Mouse (Mus musculus): ENCODE results near the gene Vstm2l. TPM values are rescaled to one million over a fixed set of nuclear protein-coding genes. Genes with fewer than 3 reads are reported as not detected.
A peak's percentile ranks its signal among the peaks of the same experiment; 100 is the strongest.

Gene Vstm2l
- polyA plus RNA-seq, 1 experiment from 2014 or later, result 0.49 TPM

DNA sequence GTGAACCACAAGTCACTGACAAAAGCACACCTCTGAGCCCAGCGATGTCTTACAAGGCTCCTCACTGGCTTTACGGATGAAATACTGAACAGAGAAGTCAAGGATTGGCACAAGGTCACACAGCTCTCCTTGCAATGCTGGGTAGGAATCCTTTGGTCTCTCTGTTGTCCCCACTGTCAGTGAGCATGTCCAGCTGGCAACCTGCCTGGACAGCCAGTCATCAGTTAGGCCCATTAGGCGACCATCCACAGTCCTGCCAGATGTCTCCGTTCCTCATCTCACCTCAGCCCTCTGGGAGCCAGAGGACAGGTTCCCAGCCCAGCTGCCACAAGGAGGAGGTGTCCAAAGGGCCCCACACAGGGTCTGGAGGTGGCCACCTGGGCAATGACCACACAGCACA lies 17.3 kb upstream of the Vstm2l start:
- H3K27me3 ChIP-seq, result peaks cover 9% of the 10 kb centered on the region
- no peak for ATAC-seq (ENCODE audit: insufficient number of reproducible peaks, insufficient read depth, low FRiP score, low TSS enrichment, low read depth)
- no peaks in the 10 kb centered on the region for H3K4me1 ChIP-seq
- H3K4me2 ChIP-seq, result no peak overlapping the region
- 77% methylated on average over 4 of the region's 4 CpGs for WGBS
- H3K27ac ChIP-seq, result no peak overlapping the region
- no peaks in the 10 kb centered on the region for H3K9me3 ChIP-seq
- H3K9ac ChIP-seq, result no peak overlapping the region
- H3K36me3 ChIP-seq, result no peaks in the 10 kb centered on the region
- H3K4me3 ChIP-seq, result no peak overlapping the region

DNA sequence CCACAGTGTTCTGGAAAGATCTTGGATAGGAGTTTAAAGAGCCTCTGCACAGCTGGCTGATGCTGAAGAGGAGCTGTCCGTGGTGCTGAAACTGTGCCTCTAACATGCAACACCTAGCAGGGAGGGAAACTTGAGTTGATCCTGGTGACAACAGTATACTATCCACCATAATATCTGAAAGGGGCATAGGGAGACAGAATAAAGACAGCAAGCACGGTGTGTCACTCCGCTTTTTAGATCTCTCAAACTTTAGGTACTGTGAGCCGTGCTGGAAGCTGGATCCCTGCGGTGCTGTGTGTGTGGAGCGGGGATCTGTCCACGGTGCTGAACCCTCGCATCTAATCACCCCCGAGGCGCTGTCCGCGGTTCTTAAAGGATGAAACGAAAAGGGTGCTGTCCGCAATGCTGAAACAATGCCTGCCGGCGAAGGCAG lies 1.2 kb upstream of the Vstm2l start:
- Histone ChIP-seq H3K4me3 (no peak overlapping the region), H3K9ac (no peak overlapping the region), H3K27ac (no peak overlapping the region), H3K27me3 (peaks cover 53% of the 10 kb centered on the region), H3K9me3 (no peaks in the 10 kb centered on the region), H3K4me2 (no peak overlapping the region), H3K4me1 (peaks cover 9% of the 10 kb centered on the region), H3K36me3 (no peaks in the 10 kb centered on the region)
- peak; percentile 39; the same call in 1 of the 2 replicates for ATAC-seq (ENCODE audit: insufficient number of reproducible peaks, insufficient read depth, low FRiP score, low TSS enrichment, low read depth)
- 1% methylated on average over 16 of the region's 16 CpGs for WGBS

DNA sequence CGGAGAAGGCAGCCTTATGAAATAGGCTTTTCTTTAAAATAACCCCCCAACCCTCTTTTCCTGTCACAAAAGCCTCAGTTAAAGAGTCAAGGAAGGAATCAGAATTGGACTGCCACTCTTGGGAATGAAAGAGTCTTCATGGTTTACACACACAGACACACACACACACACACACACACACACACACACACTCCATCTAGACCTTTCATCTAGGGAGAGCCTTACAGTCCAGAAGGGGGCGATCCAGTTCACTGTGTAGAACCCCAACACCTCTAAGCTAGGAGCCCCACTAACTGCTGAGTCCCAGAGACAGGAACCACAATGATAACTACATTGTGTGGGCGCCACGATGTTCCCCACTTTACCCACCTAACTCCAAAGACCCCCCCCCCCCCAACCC lies 748 bp upstream of the Vstm2l start:
- Histone ChIP-seq H3K36me3 (no peaks in the 10 kb centered on the region), H3K4me3 (no peak overlapping the region), H3K27me3 (peaks cover 57% of the 10 kb centered on the region), H3K4me2 (no peak overlapping the region), H3K4me1 (peaks cover 9% of the 10 kb centered on the region), H3K9me3 (no peaks in the 10 kb centered on the region), H3K27ac (no peak overlapping the region), H3K9ac (no peak overlapping the region)
- 0% methylated on average over 4 of the region's 4 CpGs for WGBS
- no peak for ATAC-seq (ENCODE audit: insufficient number of reproducible peaks, insufficient read depth, low FRiP score, low TSS enrichment, low read depth)

DNA sequence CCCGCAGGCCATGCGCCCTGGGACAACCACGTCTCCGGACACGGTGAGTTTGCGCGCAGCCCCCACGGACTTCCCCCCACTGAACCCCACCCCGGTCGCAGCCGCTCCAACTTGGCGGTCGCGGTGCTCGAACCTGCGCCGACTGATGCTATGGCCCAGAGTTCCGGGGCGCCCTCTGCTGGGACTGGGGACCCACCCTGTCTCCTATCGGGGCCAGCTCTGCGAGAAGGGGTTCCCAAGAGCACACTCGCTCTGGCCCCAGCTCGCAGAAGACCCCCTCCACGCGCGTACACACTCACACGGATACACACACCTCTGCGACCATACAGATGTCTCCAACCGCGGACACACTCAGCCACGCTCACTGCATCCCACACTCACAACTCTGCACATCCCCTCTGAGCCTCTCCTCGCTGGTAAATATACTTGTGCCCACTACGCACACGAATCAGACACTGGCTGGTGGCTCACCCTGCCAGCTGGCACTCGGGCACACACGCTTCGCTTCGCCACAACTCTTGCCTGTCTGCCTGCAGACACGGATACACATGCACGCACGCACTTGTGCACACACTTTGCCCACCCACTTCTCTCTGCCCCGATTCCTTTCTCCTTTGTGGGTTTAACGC lies 550 bp downstream of the Vstm2l start:
- WGBS, result 46% methylated on average over 32 of the region's 43 CpGs
- H3K4me3 ChIP-seq, result peak overlapping the region; percentile 43
- H3K27me3 ChIP-seq, result peaks cover 67% of the 10 kb centered on the region
- H3K4me1 ChIP-seq, result peaks cover 9% of the 10 kb centered on the region
- no peaks in the 10 kb centered on the region for H3K9me3 ChIP-seq
- H3K9ac ChIP-seq, result no peak overlapping the region
- no peak for ATAC-seq (ENCODE audit: insufficient number of reproducible peaks, insufficient read depth, low FRiP score, low TSS enrichment, low read depth)
- peak overlapping the region; percentile 63 for H3K4me2 ChIP-seq
- H3K27ac ChIP-seq, result no peak overlapping the region
- no peaks in the 10 kb centered on the region for H3K36me3 ChIP-seq

DNA sequence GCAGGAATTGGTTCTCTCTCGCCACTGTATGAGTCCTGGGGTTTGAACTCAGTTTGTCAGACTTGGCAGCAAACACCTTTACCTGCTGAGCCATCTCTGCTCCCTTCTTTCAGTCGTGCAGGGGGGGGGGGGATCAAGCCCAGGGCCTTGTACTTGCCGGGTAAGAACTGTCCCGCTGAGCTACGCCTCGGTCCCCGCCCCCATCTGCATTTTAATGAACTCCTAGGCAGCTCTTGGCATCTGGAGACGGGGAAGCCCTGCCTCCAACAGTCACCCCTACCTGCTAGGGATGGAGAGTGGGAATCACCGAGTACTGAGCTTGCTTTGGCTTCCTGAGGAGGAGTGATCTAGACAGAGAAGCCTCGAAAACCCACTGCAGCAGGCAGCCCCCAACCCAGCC lies 4.1 kb downstream of the Vstm2l start:
- H3K9me3 ChIP-seq, result no peaks in the 10 kb centered on the region
- no peak overlapping the region for H3K4me2 ChIP-seq
- no peak overlapping the region for H3K9ac ChIP-seq
- WGBS, result 9% methylated on average over 10 of the region's 10 CpGs
- peaks cover 16% of the 10 kb centered on the region for H3K4me1 ChIP-seq
- H3K4me3 ChIP-seq, result no peak overlapping the region
- ATAC-seq (ENCODE audit: insufficient number of reproducible peaks, insufficient read depth, low FRiP score, low TSS enrichment, low read depth), result no peak
- H3K27me3 ChIP-seq, result peaks cover 77% of the 10 kb centered on the region
- H3K27ac ChIP-seq, result no peak overlapping the region
- no peaks in the 10 kb centered on the region for H3K36me3 ChIP-seq

DNA sequence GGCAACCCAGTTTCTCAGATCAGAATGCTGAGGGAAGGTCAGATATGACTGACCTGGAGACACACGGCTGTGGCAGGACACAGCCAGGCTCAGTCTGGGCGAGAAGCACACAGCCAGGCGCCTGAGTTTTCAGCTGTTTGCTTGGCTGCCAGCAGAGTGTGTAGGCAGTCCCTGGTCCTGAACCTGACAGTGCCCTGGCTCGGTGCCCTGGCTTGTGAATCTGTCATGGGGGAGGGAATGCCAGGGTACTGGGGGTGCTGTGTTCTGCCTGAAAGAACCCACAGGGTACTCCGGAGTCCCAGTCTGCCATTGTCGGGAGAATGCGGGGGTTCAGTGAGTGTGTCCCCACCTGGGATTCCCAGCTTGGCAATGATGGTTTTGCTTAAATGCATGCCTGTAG lies 7.1 kb downstream of the Vstm2l start:
- Histone ChIP-seq H3K4me1 (peaks cover 12% of the 10 kb centered on the region), H3K27ac (no peak overlapping the region), H3K36me3 (no peaks in the 10 kb centered on the region), H3K4me3 (no peak overlapping the region), H3K27me3 (peaks cover 61% of the 10 kb centered on the region), H3K9me3 (no peaks in the 10 kb centered on the region), H3K9ac (no peak overlapping the region), H3K4me2 (no peak overlapping the region)
- 64% methylated on average over 7 of the region's 7 CpGs for WGBS
- ATAC-seq (ENCODE audit: insufficient number of reproducible peaks, insufficient read depth, low FRiP score, low TSS enrichment, low read depth), result no peak

DNA sequence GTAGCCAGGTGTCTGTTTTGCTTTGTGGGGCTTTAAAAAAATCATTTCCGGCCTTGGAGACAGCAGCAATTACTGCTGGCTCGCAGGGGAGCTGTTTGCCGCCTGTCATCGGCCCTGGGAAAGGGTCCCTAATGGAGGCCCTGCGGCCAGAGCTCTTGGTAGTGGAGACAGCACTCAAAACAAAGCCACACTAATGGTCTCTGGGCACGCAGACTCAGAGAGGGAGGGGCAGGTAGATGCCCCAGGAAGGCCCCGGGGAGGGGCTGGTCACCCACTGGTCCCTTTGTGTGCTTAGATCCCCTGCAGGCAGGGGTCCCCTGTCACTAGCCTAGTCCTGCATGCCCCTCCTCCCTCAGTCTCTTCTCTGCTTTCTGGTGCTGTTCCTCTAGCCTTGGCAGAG lies 9.0 kb downstream of the Vstm2l start:
- Histone ChIP-seq H3K27me3 (peaks cover 56% of the 10 kb centered on the region), H3K4me2 (no peak overlapping the region), H3K9ac (peak overlapping the region; percentile 27; the same call in 1 of the 2 replicates), H3K4me3 (no peak overlapping the region), H3K27ac (no peak overlapping the region), H3K36me3 (no peaks in the 10 kb centered on the region), H3K4me1 (peaks cover 24% of the 10 kb centered on the region), H3K9me3 (no peaks in the 10 kb centered on the region)
- no peak for ATAC-seq (ENCODE audit: insufficient number of reproducible peaks, insufficient read depth, low FRiP score, low TSS enrichment, low read depth)
- 5% methylated on average over 7 of the region's 7 CpGs for WGBS

DNA sequence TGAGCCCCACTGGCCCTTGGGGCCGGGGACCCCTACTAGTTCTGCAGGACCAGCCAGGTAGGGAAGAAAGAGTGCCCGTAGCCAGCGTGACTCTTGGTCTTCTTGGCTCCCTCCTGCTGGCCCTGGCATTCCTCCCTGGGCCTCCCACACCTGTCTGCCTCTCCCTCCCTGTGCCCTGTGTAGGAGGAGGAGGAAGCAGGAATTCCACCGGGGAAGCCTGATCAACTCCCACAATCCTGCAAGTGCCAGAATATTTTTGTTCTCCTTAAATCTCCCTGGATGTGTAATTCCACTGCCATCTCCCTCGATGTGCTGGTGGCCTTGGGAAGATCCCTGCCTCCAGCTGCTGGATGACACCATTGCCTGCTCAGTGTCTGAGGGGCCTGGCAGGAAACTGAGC lies 10.1 kb downstream of the Vstm2l start:
- no peak overlapping the region for H3K9ac ChIP-seq
- WGBS, result 61% methylated on average over 5 of the region's 5 CpGs
- no peaks in the 10 kb centered on the region for H3K9me3 ChIP-seq
- H3K4me1 ChIP-seq, result peaks cover 25% of the 10 kb centered on the region
- H3K4me3 ChIP-seq, result no peak overlapping the region
- peaks cover 46% of the 10 kb centered on the region for H3K27me3 ChIP-seq
- H3K36me3 ChIP-seq, result no peaks in the 10 kb centered on the region
- no peak overlapping the region for H3K4me2 ChIP-seq
- no peak overlapping the region for H3K27ac ChIP-seq
- no peak for ATAC-seq (ENCODE audit: insufficient number of reproducible peaks, insufficient read depth, low FRiP score, low TSS enrichment, low read depth)

DNA sequence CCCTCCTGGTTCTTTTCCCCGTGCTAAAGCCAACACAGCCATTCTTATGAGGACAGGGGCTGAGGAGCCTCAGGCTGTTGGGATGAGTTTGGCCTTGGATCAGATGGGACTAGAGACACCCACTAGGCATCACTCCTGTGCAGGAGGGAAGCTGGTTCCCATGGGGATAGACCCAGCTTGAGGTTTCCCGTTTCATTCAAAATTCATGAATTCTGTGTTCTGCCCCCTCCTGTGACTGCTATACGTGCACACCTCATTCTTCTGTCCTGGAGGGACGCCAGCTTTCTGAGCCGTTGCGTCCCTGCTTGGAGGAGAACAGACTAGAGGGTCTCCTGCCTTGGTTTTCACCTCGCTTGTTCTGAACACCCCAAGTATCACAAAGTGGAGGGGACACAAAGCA lies 12.0 kb downstream of the Vstm2l start:
- H3K27me3 ChIP-seq, result peaks cover 38% of the 10 kb centered on the region
- 55% methylated on average over 7 of the region's 7 CpGs for WGBS
- H3K4me3 ChIP-seq, result no peak overlapping the region
- H3K36me3 ChIP-seq, result no peaks in the 10 kb centered on the region
- no peaks in the 10 kb centered on the region for H3K9me3 ChIP-seq
- H3K27ac ChIP-seq, result no peak overlapping the region
- no peak for ATAC-seq (ENCODE audit: insufficient number of reproducible peaks, insufficient read depth, low FRiP score, low TSS enrichment, low read depth)
- no peak overlapping the region for H3K9ac ChIP-seq
- H3K4me2 ChIP-seq, result no peak overlapping the region
- H3K4me1 ChIP-seq, result peaks cover 25% of the 10 kb centered on the region

DNA sequence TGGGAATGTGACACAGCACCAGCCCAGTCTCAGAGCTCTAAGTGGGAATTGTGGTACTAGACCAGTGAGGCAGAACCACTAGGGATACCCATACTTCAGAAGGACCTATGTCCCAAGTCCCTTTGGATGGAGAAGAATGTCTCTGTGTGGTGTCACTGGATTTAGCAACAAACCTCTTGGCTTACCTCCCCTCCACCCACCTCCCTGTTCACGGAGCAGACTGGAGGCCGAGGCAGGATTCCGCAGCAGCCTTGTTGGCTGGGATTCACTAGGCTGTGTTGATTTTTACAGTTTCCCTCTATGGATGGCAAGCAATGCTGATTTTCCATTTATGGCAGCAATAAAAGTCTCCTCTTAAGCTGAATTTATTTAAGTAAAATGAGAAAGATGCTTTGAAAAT lies 12.5 kb downstream of the Vstm2l start:
- 65% methylated on average over 3 of the region's 3 CpGs for WGBS

DNA sequence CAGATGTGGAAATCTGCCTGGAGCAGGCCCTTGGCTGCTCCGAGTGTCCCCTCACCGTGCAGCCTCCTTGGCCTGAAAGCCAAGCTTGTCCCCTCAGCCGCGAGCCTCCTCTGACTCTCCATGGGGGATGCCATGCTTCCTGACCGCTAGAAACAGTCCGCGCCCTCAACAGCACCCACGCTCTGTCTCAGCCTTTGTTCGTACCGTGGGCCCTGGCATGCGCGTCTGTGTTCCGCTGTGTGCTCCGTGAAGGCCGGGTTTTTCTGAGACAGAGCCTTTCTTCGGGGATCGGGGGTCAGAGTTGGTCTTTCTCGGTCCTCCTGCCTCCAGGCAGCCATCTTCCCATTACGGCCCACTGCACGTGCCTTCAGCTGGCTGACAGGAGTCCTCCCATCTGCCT lies 12.9 kb downstream of the Vstm2l start:
- peaks cover 38% of the 10 kb centered on the region for H3K27me3 ChIP-seq

More for the DNA sequence above, 12.5 kb downstream of the Vstm2l start:
- Histone ChIP-seq H3K27ac (no peak overlapping the region), H3K9ac (no peak overlapping the region), H3K36me3 (no peaks in the 10 kb centered on the region), H3K9me3 (no peaks in the 10 kb centered on the region), H3K4me1 (peaks cover 25% of the 10 kb centered on the region), H3K4me2 (no peak overlapping the region), H3K27me3 (peaks cover 38% of the 10 kb centered on the region), H3K4me3 (no peak overlapping the region)
- no peak for ATAC-seq (ENCODE audit: insufficient number of reproducible peaks, insufficient read depth, low FRiP score, low TSS enrichment, low read depth)

DNA sequence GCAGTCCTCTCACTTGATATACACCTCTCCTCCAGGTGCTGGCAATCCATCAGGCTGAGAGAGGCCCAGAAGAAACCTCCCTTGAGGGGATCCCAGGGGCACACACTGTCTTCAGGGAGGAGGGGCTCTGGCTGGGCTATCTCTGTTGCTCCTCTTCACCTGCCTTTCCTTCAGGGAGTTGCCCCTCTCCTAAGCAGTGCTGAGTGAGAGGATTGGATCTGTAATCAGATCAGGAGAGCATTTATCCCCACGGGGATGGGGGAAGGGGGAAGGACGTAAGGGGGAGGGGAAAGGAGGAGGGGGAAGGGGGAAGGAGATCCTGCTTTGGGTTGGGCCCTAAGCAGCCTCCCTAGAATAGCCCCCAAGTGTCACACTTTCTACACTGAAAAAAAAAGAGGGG lies 13.4 kb downstream of the Vstm2l start:
- H3K9ac ChIP-seq, result no peak overlapping the region
- no peak overlapping the region for H3K4me2 ChIP-seq
- peaks cover 25% of the 10 kb centered on the region for H3K4me1 ChIP-seq
- no peaks in the 10 kb centered on the region for H3K36me3 ChIP-seq
- H3K9me3 ChIP-seq, result no peaks in the 10 kb centered on the region
- 14% methylated on average over 2 of the region's 2 CpGs for WGBS
- no peak for ATAC-seq (ENCODE audit: insufficient number of reproducible peaks, insufficient read depth, low FRiP score, low TSS enrichment, low read depth)
- H3K4me3 ChIP-seq, result no peak overlapping the region
- no peak overlapping the region for H3K27ac ChIP-seq
- peaks cover 34% of the 10 kb centered on the region for H3K27me3 ChIP-seq

More for the DNA sequence above, 12.9 kb downstream of the Vstm2l start:
- Histone ChIP-seq H3K9ac (no peak overlapping the region), H3K9me3 (no peaks in the 10 kb centered on the region), H3K4me2 (no peak overlapping the region), H3K4me1 (peaks cover 25% of the 10 kb centered on the region), H3K36me3 (no peaks in the 10 kb centered on the region), H3K27ac (no peak overlapping the region), H3K4me3 (no peak overlapping the region)
- 44% methylated on average over 20 of the region's 20 CpGs for WGBS
- no peak for ATAC-seq (ENCODE audit: insufficient number of reproducible peaks, insufficient read depth, low FRiP score, low TSS enrichment, low read depth)
